Mouse (Mus musculus) megakaryocyte, embryonic 14.5 days (primary cell): Measurements from ENCODE around the gene Lamb3.

Source experiments
- FLI1 ChIP-seq: IDR thresholded peaks from 2 replicates; pipeline ENCODE4 v1.6.1; 2012; ENCODE audit warnings: low read length, inconsistent platforms, mixed read lengths
- GATA1 ChIP-seq: IDR thresholded peaks from 3 replicates; pipeline ENCODE4 v1.6.1; 2012; ENCODE audit warnings: mixed read lengths, low read length, inconsistent platforms, borderline replicate concordance

DNA sequence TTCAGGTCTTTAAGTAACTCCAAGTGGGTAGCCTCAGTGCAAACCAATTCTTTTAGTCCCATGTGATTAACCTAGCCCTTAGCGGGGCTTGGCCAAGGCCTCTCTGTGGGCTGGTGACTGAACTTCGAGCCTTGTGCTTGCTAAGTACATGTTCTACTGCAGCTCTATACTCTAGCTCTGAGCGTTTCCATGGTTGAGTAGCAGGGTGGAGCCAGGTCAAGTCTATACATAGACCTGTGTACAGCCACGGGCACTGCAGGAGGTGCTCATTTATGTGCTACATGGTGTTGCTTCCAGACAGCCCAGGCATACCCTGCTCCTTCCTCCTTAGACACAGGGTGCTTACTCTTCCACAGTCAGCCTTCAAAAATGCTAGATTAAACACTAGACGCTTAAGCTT, 88.4 kb downstream of the Lamb3 start:
- no peak for TF ChIP-seq GATA1
- no peak for TF ChIP-seq FLI1
